Mouse (Mus musculus) splenic B cell, adult 2 months (primary cell): ENCODE data around the gene AI593442.

ENCODE experiments used
- DNase-seq: peaks from one replicate; pipeline ENCODE4 v3.0.0-alpha.2; 2011; ENCODE audit warnings: low read depth, low spot score
- H3K27me3 ChIP-seq: 2 replicates; pipeline ENCODE4 v1.6.1; 2012; ENCODE audit warnings: mild to moderate bottlenecking, low read length, moderate library complexity, mixed read lengths; ENCODE audit not compliant: control insufficient read depth, poor library complexity, insufficient read depth, severe bottlenecking
- H3K36me3 ChIP-seq: 2 replicates; pipeline ENCODE4 v1.6.1; 2012; ENCODE audit warnings: mild to moderate bottlenecking, low read length, moderate library complexity, mixed read lengths; ENCODE audit not compliant: control insufficient read depth, poor library complexity, insufficient read depth, severe bottlenecking

AI593442 gene

DNA sequence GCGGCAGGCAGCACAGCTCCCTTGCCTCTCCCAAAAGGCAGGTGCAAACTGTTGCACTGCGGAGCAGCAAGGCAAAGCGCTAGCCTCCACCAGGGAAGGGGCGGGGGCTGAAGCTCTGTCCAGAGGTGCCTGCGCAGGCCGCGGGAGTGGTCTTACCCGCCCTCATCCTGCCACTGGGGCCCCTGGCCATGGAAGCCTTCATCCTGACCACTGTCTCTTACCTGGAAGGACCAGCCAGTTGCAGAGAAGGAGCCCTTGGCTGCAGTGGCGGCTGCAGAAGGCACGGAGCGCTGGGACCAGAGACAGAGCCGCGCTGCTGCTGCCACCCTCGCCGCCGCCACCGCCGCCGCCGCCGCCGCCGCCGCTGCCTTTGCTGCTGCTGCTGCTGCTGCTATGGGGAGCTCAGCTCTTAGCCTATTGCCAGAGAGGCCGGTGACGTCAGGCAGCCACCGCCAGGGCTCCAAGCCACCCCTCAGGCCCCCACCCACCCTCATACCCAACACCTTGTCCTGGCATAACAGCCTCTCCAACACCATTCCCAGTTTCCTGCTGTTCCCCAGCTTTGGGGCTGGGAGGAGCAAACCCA is at the start of gene AI593442:
Gene AI593442 (minus strand): TSS at position 419 of the 586 bp plus-strand sequence.
- Histone ChIP-seq H3K36me3 (no peaks in the 10 kb centered on the region), H3K27me3 (no peaks in the 10 kb centered on the region; the same call in 1 of the 2 replicates)
- DNase-seq = no peak

DNA sequence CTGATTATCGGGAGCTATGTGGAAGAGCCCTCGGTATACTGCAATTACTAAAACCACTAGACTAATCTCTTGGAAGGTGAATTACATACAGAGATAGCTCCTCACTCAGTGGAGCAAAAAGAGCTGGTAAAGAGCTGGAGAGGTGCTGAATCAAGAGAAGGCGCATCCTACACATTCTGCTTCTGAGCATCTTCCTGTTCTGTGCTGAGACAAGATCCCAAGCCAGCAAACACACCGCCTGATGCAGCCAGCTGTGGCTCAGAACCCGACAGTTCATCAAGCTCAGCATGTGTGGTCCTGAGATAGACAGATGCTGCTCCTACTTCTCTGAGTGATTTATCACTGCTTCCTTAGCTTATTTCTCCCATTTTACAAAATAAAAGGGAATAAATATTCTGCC is 49.2 kb upstream of the AI593442 start:
- no peaks in the 10 kb centered on the region for H3K27me3 ChIP-seq
- H3K36me3 ChIP-seq = no peaks in the 10 kb centered on the region
- DNase-seq = no peak

DNA sequence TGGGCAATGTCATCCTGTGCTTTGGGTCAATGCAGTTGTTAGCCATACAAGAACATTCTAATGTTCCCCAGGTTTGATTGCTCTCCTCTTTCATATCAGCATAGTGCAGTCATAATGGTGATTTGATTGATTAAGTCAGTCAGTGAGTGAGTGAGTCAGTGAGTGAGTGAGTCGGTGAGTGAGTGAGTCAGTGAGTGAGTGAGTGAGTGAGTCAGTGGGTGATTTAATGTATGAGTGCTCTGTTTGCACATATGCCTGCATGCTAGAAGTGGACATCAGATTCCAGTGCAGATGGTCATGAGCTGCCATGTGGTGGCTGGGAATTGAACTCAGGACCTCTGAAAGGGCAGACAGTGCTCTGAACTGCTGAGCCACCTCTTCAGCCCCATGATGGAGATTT is 43.0 kb upstream of the AI593442 start:
- no peaks in the 10 kb centered on the region for H3K36me3 ChIP-seq
- no peak for DNase-seq

DNA sequence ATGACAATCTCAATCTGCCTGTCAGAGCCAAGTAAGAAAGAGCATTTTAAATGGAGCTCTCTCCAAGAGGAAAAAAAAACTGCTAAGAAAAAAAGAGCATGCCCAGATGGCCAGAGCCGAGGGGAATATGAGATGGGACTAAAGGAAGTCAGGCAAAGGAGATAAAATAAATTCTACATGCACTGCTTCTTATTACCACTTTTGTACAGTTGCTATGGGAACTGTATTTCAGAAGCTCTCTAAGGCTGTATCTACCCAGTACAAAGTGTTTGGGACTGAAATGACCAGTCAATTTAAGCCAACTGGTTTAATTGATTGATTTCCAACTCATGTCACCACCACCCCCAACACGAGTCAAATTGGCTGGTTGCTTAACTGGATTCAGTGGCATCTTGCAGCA is 40.0 kb upstream of the AI593442 start:
- no peak for DNase-seq
- Histone ChIP-seq H3K36me3 (no peaks in the 10 kb centered on the region), H3K27me3 (no peaks in the 10 kb centered on the region)

More for the DNA sequence above, 43.0 kb upstream of the AI593442 start:
- H3K27me3 ChIP-seq = no peaks in the 10 kb centered on the region

DNA sequence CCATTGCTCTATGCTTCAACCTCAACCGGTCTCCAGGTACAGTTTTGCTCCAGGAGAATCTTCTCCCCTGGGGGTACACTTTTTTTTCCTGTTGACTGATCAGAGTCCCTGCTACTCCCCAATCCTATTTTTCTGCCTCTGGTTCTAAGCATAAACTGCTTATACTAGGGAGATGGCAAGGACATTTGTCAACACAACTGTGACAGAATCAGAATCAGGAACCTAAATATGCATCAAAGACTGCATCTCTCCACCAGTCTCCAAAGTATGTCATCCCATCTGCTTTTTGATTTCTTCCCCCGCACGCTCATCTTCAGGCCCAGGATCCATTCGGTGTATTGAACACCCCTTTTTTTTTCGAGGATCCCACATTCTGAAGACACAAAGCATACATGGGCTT is 456 bp upstream of the AI593442 start:
- no peaks in the 10 kb centered on the region for H3K36me3 ChIP-seq
- DNase-seq = no peak
- no peaks in the 10 kb centered on the region; the same call in 1 of the 2 replicates for H3K27me3 ChIP-seq

DNA sequence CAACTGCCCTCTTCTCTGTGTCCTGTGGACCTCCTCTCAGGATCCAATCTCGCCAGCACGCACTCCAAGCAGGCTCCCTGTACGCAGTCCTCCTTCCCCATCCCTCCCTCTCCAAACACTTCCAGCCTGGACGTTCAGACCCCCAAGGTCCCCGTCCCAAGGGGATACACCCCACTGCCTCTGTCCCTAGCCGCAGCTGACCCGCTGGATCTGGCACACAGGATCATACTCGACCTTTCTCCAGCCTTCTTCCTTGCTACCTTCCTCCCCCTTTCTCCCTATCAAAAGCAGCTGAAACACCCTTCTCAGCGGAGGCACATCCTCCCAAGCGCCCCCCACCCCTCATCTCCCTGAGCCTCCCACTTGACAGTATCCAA is 753 bp downstream of the AI593442 start:
- H3K27me3 ChIP-seq = no peaks in the 10 kb centered on the region; the same call in 1 of the 2 replicates
- no peak for DNase-seq
- no peaks in the 10 kb centered on the region for H3K36me3 ChIP-seq

DNA sequence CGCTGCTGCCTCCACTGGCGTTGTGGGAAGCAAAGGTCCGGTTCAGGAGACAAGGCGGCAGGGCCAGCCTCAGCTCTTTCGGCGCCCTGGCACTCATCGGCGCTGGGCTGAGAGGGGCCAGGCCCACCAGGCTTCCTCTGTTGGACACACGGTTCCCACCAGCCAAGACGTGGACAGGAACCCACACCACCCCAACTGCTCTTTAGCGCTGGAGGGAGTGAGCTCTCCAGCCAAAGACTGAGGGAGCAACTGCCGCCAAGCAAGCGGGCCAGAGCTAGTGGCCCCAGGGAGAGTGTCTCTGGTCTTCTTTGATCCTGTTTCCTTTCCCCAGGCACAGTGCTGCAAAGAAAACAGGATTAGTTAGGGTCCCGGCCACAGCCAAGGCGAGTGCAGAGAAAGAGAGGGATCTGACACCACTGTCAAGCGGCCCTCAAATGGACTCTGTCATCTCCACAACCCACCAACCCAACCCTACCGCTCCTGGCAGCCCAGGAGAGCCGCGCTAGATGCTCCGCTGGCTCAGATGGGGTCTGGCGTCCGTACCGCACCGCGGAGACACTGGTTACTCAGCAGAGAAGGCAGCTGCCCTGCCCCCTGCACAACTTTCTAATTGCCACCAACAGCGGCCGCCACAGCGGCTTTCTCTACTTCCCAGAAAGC is 1.3 kb downstream of the AI593442 start:
- DNase-seq = no peak
- no peaks in the 10 kb centered on the region for H3K36me3 ChIP-seq
- no peaks in the 10 kb centered on the region; the same call in 1 of the 2 replicates for H3K27me3 ChIP-seq

DNA sequence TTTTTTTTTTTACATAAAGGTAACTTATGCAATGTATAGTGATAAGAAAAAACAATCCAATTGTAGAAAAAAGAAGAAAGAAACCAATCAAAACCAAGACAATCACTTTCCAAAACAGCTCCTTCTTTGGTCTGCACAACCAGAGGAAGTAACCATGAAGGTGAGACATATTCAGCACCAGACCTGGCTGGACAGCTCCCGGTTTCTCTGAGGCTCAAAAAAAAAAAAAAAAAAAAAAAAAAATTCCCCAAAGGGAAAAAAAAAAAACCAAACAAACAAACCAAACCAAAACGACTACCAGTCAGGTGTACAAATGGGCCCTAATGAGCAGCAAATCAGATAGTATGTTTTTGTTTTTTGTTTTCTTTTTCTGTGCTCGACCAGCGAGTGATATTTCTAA is 3.0 kb downstream of the AI593442 start:
- DNase-seq = no peak
- H3K36me3 ChIP-seq = no peaks in the 10 kb centered on the region
- H3K27me3 ChIP-seq = no peaks in the 10 kb centered on the region; the same call in 1 of the 2 replicates

DNA sequence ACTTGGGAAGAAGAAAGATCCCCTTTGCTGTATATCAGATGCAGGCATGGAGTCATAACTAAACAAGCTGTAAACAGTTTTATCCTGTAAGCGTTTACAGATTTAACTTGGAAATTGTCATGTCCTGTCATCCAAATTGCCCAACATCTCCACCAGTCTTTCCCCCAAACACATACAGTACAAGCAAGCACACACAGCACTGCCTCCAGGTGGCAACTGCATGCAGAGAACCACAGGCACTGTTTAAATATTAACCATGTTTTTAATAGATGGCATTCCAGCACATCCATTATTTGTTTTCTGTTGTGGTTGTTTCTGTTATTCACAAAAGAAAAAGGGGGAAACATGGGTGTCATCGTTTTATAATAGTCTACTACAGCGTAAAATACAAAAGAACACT is 3.6 kb downstream of the AI593442 start:
- DNase-seq = no peak
- Histone ChIP-seq H3K36me3 (no peaks in the 10 kb centered on the region), H3K27me3 (no peaks in the 10 kb centered on the region; the same call in 1 of the 2 replicates)

DNA sequence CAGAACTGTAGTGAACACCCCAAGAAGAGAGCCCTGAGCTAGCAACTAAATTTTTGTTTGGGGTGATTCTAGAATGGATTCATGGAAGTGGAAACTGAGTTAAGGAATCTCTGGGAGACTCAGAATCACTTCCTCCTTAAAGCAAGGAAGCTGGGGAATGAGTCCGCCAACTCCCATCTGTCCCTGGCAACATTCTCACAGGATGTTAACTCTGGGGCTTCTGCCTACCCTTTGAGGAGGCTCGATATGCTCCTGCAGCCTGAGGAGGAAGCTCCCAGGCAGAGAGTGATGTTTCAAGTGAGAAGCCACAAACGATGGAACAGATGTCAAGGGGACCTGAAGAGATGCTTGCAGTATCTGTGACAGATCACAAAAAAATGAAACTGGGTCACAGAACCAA is 18.2 kb downstream of the AI593442 start:
- no peak for DNase-seq
- Histone ChIP-seq H3K36me3 (no peaks in the 10 kb centered on the region), H3K27me3 (no peaks in the 10 kb centered on the region)

DNA sequence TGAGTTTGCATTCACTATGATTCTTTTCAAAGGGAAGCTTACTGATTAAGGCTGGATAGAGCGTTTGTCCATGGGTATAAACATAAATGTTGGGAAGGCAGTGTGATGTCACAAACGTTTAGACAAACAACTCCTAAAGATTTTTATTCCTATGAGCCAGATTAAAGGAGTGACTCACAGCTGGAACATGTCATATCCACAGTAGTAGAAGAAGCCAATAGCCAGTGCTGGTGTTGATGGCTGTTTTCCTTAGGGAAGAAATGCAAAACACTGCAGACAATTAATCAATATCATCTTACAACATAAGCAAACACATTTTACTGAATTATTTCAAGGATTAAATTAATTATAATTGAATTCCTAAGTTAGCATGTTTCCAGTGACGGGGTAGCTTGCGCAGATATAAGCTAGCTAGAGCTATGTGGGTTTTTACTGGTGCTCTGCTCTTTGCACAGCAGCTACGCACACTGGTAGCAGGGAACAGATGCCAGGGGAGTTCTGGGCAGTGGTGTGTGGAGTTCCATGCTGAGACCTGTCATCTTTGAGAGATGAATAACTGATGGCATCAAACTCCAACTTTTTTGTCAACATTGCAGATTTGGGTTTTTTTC is 29.1 kb downstream of the AI593442 start:
- H3K36me3 ChIP-seq = no peaks in the 10 kb centered on the region
- no peak for DNase-seq
- no peaks in the 10 kb centered on the region for H3K27me3 ChIP-seq

DNA sequence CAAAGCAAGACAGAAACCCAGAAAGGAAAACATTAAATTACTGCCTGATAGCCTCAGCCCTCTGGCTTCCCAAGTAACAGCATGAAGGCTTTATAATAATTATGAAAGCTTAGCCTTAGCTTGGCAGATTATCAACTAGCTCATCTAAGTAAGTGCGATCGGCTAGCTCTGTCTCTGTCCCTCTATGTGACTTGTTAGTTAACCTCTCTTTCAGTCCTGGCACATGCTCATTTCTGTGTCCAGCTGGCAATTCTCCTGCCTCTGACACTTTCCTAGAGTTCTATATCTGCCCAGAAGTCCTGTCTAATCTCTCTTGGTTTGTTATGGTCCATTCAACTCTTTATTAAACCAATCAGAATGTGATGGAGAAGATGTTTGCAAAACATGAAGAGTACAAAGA is 34.3 kb downstream of the AI593442 start:
- DNase-seq = no peak
- Histone ChIP-seq H3K36me3 (no peaks in the 10 kb centered on the region), H3K27me3 (no peaks in the 10 kb centered on the region)

DNA sequence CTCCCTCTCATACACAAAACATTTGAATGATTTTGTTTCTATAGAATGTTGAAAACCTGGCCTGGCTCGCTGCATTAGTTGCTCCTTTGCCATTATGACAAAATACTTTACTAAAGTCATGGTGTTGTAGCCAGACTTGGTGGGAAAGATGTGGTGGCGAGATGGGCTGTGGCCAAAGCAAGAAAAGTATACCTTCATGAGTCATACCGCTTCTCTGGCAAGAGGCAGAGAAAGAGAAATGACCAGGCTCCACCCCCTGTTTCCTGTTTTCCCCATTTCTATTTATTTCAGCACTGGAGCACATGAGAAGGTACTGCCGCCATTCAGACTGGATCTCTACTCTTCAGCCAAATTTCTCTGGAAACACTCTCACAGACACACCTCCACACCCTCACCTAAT is 35.0 kb downstream of the AI593442 start:
- no peaks in the 10 kb centered on the region for H3K27me3 ChIP-seq
- H3K36me3 ChIP-seq = no peaks in the 10 kb centered on the region
- DNase-seq = no peak

DNA sequence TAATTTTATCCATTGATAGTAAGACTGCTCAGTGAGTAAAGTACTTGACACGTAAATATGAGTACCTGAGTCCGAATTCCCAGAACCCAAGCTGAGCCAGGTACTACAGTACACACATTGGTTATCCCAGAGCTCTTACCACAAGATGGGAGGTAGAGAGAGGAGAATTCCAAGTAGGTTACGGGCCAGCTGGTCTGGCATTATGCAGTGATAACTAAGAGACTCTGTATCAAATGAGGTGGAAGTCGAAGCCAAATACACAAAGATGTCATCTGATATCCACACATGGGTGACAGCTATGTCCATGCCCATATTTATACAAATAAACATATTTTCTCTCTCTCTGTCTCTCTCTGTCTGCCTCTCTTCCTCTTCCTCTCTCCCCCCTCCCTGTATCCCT is 35.4 kb downstream of the AI593442 start:
- H3K27me3 ChIP-seq = no peaks in the 10 kb centered on the region
- H3K36me3 ChIP-seq = no peaks in the 10 kb centered on the region
- DNase-seq = no peak

DNA sequence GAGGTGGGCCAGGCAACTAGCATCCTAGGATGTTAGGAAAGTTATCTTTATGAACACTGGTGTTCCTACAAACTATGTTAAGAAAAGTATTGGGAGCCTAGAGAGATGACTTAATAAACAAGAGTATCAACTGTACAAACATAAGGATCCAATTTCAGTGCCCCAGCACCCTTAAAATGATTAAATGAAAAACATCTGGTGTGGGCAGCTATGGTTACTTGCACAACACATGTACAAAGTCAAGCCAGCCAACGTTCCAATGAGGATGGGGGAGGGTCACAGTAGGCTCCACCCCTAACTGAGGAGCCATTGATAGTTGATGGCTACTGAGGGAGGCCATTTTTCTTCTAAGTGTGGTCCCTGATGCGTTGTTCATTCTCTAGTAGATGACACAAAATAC is 43.6 kb downstream of the AI593442 start:
- no peak for DNase-seq
- Histone ChIP-seq H3K36me3 (no peaks in the 10 kb centered on the region), H3K27me3 (no peaks in the 10 kb centered on the region)
